Mouse (Mus musculus) ES-E14 (cell line): ENCODE data around the gene Arl6ip4. TPM values are rescaled to one million over a fixed set of nuclear protein-coding genes. Genes with fewer than 3 reads are reported as not detected.

Source experiments
- DNase-seq: peaks from one replicate; pipeline ENCODE4 v3.0.0-alpha.2; 2013; ENCODE audit warnings: low read depth, low spot score
- H3K27ac ChIP-seq: 2 replicates; pipeline ENCODE4 v1.5.1; 2012; ENCODE audit warnings: low read depth, mild to moderate bottlenecking, low read length, moderate library complexity, mixed read lengths; ENCODE audit not compliant: poor library complexity, insufficient read depth, severe bottlenecking
- H3K36me3 ChIP-seq: 2 replicates; pipeline ENCODE4 v1.6.1; 2012; ENCODE audit warnings: mild to moderate bottlenecking, low read length, moderate library complexity, mixed read lengths; ENCODE audit not compliant: control insufficient read depth, poor library complexity, insufficient read depth, severe bottlenecking
- H3K4me1 ChIP-seq, 2 experiments: fragments of 150-350 bp in 1 of 2; sonication (generic) in 1 of 2; 2 replicates each; pipeline ENCODE4 v1.6.1; 2012; ENCODE audit warnings: low read length in 2 of 2, mild to moderate bottlenecking in 1 of 2, mixed read lengths in 1 of 2; ENCODE audit not compliant: control insufficient read depth in 2 of 2, insufficient read depth in 2 of 2, poor library complexity in 1 of 2
- H3K4me3 ChIP-seq, 2 experiments: fragments of 150-350 bp in 1 of 2; sonication (generic) in 1 of 2; 2 replicates each; pipeline ENCODE4 v1.5.1; 2012; ENCODE audit warnings: low read length in 2 of 2, low read depth in 1 of 2, mild to moderate bottlenecking in 1 of 2, mixed read lengths in 1 of 2; ENCODE audit not compliant: insufficient read depth in 1 of 2, poor library complexity in 1 of 2, severe bottlenecking in 1 of 2
- H3K9ac ChIP-seq: 2 replicates; pipeline ENCODE4 v1.6.1; 2012; ENCODE audit warnings: low read depth, mild to moderate bottlenecking, low read length, mixed read lengths; ENCODE audit not compliant: poor library complexity, insufficient read depth, severe bottlenecking
- H3K9me3 ChIP-seq: fragments of 150-350 bp; sonication (generic); 2 replicates; pipeline ENCODE4 v1.6.1; 2012; ENCODE audit warnings: low read depth, mild to moderate bottlenecking, low read length; ENCODE audit not compliant: control insufficient read depth, insufficient read depth
- CHD2 ChIP-seq: IDR thresholded peaks from 2 replicates; pipeline ENCODE4 v1.6.1; 2014; ENCODE audit warnings: mild to moderate bottlenecking, low read depth, low read length, inconsistent platforms
- HCFC1 ChIP-seq: IDR thresholded peaks from 2 replicates; pipeline ENCODE4 v1.6.1; 2012; ENCODE audit warnings: low read length, inconsistent platforms, borderline replicate concordance; ENCODE audit not compliant: insufficient read depth
- MAFK ChIP-seq: IDR thresholded peaks from 2 replicates; pipeline ENCODE4 v1.6.1; 2014; ENCODE audit warnings: mild to moderate bottlenecking, low read depth, low read length, inconsistent platforms; ENCODE audit not compliant: insufficient read depth
- ZC3H11A ChIP-seq: IDR thresholded peaks from 2 replicates; pipeline ENCODE4 v1.6.1; 2012; ENCODE audit warnings: low read depth, mild to moderate bottlenecking, inconsistent platforms, low read length, borderline replicate concordance
- ZNF384 ChIP-seq: IDR thresholded peaks from 2 replicates; pipeline ENCODE4 v1.6.1; 2012; ENCODE audit warnings: low read depth, low read length, inconsistent platforms
- in situ Hi-C, 2 experiments: fragments of 600-800 bp; cut with MboI; formaldehyde crosslinking; loops; one replicate each; pipeline ENCODE4 v1.15.1; 2025; ENCODE audit warnings: low sequenced_read_pairs in 2 of 2, inconsistent platforms in 1 of 2; ENCODE audit not compliant: unreplicated experiment in 2 of 2
- total RNA-seq: library from RNA; depleted of rRNA; stranded (reverse); fragments of 300-350 nt; gene quantifications from 2 replicates; pipeline ENCODE4 v1.2.3, GENCODE M21; 2012

The Arl6ip4 gene
- total RNA-seq, 1 experiment = 37.9 TPM

- Histone ChIP-seq H3K36me3 (no peaks in the 10 kb centered on the region), H3K9me3 (no peaks in the 10 kb centered on the region), H3K4me1 (no peaks in the 10 kb centered on the region), H3K4me3 (no peak overlapping the region), H3K9ac (no peak overlapping the region), H3K27ac (no peak overlapping the region)
- TF ChIP-seq ZNF384 = no peak
- no peak for TF ChIP-seq MAFK
- TF ChIP-seq ZC3H11A = no peak
- no peak for TF ChIP-seq CHD2
- TF ChIP-seq HCFC1 = no peak
- in situ Hi-C loops = no loop called here
- DNase-seq = no peak
Observed at GRCm38 (mm10) chr5:124138066-124138465, 22.2 kb downstream of the Arl6ip4 start.

DNA sequence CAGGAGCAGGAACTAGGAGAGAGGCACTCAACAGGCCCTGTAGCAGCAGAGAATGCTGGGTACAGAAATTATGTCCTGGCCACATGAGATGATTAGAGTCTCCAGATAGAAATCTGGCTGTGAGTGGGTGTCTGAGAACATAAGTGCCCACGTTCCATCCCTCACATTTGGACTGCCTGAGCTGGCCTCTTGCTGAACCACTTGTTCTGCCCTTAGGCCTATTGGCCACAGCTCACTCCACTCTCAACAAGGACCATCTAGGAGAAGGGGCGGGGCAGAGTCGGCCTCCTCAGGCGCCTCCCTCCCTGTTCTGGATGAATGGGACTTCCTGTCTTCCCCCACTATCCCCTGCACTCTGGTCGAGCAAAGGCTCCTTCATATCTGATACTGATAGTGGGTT, 33.1 kb downstream of the Arl6ip4 start:
- no peak for TF ChIP-seq ZNF384
- TF ChIP-seq HCFC1 = no peak
- TF ChIP-seq ZC3H11A = no peak
- TF ChIP-seq CHD2 = no peak
- no peak for TF ChIP-seq MAFK
- Histone ChIP-seq H3K36me3 (no peaks in the 10 kb centered on the region), H3K4me1 (0 out of 4 replicates have a peak, but pooled peaks cover 0 to 2% of the 10 kb centered on the region in 2 experiments), H3K4me3 (no peak overlapping the region), H3K27ac (no peak overlapping the region), H3K9ac (no peak overlapping the region), H3K9me3 (no peaks in the 10 kb centered on the region)
- in situ Hi-C loops = no loop called here
- DNase-seq = no peak

- Histone ChIP-seq H3K36me3 (no peaks in the 10 kb centered on the region), H3K4me1 (0 out of 4 replicates have a peak, but pooled peaks cover 0 to 2% of the 10 kb centered on the region in 2 experiments), H3K9ac (no peak overlapping the region), H3K4me3 (no peak overlapping the region), H3K9me3 (no peaks in the 10 kb centered on the region), H3K27ac (no peak overlapping the region)
- in situ Hi-C loops = no loop called here
- DNase-seq = no peak
- TF ChIP-seq CHD2 = no peak
- no peak for TF ChIP-seq ZNF384
- TF ChIP-seq HCFC1 = no peak
- TF ChIP-seq ZC3H11A = no peak
- TF ChIP-seq MAFK = no peak
Observed at GRCm38 (mm10) chr5:124150895-124151294, 35.0 kb downstream of the Arl6ip4 start.

- in situ Hi-C loops = no loop called here
Observed at GRCm38 (mm10) chr5:124152734-124153133, 36.8 kb downstream of the Arl6ip4 start.

DNA sequence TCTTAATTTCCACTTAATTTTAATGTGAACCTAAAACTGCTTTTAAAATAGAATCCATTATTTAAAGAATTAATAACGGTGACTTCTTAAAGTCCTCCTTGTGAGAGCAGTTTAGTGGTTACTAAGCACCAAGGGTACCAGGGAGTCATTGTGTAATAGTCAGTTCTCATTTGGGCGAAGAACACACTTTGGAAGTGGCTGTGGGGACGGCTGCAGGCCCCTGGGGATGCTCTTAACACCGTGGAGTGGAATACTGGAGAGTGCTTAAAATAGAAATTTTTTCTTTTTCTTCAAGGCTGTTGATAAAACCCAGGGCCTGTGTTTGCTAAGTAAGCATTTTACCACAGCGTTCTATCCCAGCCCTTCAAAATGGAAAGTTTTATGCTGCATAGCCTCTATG, 40.1 kb downstream of the Arl6ip4 start:
- in situ Hi-C loops = no loop called here
- H3K4me1 ChIP-seq = no peaks in the 10 kb centered on the region
- H3K27ac ChIP-seq = no peak overlapping the region
- H3K9me3 ChIP-seq = no peaks in the 10 kb centered on the region
- DNase-seq = no peak
- H3K9ac ChIP-seq = no peak overlapping the region
- no peaks in the 10 kb centered on the region for H3K36me3 ChIP-seq
- TF ChIP-seq CHD2 = no peak
- no peak for TF ChIP-seq ZC3H11A
- no peak for TF ChIP-seq MAFK
- no peak for TF ChIP-seq ZNF384
- TF ChIP-seq HCFC1 = no peak
- H3K4me3 ChIP-seq = no peak overlapping the region

More at GRCm38 (mm10) chr5:124152734-124153133, 36.8 kb downstream of the Arl6ip4 start:
- Histone ChIP-seq H3K4me3 (no peak overlapping the region), H3K9ac (no peak overlapping the region), H3K4me1 (0 out of 4 replicates have a peak, but pooled peaks cover 0 to 2% of the 10 kb centered on the region in 2 experiments), H3K9me3 (no peaks in the 10 kb centered on the region), H3K36me3 (no peaks in the 10 kb centered on the region), H3K27ac (no peak overlapping the region)
- no peak for DNase-seq
- TF ChIP-seq HCFC1 (no peak), CHD2 (no peak), ZNF384 (no peak), ZC3H11A (no peak), MAFK (no peak)
